Mouse (Mus musculus): ENCODE measurements around the gene Dnm3.
A peak's percentile ranks its signal among the peaks of the same experiment; 100 is the strongest.

Gene Dnm3

DNA sequence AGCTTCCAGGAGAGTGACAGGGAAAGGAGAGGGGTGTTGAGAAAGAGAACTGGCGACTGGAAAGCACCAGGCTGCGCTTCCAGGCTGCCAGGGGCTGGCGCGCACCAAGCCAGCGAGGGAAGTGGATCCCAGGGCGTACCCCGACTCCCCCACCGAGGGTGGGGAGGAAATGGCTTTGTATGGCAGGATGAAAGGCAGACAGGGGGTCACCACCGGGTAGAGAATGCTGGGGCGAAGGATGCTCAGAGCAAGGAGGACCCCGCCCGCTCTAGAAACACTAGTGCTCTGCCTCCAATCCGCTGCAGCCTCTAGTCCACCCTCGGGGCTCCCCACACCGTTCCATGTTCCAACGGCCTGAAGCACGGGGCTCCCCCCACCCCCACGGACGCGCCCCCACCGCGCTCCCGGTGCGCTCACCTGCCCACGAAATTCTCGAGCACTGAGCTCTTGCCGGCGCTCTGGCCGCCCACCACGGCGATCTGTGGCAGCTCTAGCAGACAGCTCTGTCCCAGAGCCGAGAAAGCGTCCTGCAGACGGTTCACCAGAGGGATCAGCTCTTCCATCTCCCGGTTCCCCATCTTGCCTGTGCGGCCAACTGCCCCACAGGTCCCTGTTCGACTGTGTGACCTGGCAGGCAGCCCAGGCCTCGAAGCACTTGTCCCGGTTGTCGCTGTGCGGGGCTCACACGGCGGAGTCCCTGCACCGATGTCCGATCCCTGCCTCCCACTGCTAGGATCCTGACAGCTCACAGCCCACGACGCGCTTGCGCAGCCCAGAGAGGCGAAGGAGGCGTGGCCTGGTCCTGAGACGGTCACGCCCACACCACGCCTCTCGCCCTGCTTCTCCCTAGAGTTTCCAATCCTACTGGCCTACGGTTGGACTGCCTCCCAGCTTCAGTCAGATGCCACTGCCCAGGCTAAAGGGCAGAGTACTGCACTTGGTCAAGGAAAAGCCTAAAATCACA is at the start of gene Dnm3:
TSS of gene Dnm3 (minus strand) at position 789 of the 964 bp plus-strand sequence.
- no peak for DNase-seq (ENCODE audit: extremely low read depth, low read depth, low spot score)

DNA sequence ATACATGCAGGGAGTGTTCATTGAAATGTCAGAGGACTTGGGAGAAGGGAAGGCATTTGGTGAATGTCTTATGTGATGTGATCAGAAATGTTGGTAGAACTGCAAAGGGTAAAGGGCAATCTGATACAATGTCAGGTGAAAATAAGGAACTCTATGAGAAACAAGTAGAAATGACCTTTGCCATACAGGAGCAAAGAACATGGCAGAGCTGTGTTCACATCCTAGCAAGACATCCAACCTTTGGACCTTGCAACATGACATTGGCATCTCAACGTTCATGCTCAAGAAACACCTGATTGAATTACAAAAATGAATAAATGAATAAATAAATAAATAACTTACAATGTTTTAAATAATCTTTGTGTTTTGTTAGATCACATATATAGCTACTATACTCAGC is 37.3 kb upstream of the Dnm3 start:
- DNase-seq (ENCODE audit: extremely low read depth, low read depth, low spot score) = no peak

DNA sequence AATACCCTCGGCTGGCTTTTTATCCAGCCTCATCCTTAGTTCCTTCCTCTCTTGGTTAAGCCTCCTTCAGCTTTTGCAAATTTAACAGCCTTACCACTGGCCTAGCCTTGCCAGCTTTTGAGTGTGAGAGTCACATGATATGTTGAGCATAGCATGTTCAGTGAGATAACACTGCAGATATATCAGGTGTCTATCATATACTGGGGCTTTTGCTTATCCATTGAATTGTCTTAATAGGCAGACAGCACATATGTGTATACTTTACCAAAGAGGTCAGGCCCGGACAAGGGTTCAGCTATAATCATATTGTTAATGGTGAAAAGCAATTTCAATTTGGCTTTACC is 32.2 kb upstream of the Dnm3 start:
- no peak for DNase-seq (ENCODE audit: extremely low read depth, low read depth, low spot score)

DNA sequence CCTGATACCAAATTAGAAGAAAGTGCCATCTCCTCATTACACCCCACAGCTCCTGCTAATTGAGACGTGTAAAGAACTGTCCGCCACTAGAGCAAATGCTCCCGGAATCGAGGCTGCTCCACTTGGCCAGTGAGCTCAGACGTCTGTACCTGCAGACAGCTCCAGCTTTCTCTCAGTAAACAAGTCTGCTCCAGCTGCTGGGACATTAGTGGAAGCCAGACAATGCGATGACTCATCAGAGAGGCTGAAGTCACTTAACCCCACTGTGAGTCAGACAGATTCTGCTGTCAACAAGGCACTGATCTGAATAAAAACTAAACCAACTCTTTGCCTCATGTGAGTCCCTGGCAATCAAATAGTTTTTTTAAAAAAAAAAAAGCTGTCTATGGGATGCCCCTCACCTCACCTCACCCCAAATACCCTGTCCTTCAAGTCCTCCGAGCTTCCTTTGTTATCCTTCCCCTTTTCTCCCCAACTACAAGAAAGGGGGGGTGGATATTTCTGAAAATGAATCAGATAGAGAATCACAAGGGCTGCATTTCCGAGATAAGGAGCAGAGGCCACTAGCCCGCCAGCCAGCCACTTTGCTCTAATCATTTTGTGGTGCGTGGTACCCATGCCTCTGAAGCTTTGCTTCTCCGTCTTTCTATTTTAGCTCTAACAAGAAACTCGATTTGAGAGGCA is 31.6 kb upstream of the Dnm3 start:
- DNase-seq (ENCODE audit: extremely low read depth, low read depth, low spot score) = peak; percentile 3

DNA sequence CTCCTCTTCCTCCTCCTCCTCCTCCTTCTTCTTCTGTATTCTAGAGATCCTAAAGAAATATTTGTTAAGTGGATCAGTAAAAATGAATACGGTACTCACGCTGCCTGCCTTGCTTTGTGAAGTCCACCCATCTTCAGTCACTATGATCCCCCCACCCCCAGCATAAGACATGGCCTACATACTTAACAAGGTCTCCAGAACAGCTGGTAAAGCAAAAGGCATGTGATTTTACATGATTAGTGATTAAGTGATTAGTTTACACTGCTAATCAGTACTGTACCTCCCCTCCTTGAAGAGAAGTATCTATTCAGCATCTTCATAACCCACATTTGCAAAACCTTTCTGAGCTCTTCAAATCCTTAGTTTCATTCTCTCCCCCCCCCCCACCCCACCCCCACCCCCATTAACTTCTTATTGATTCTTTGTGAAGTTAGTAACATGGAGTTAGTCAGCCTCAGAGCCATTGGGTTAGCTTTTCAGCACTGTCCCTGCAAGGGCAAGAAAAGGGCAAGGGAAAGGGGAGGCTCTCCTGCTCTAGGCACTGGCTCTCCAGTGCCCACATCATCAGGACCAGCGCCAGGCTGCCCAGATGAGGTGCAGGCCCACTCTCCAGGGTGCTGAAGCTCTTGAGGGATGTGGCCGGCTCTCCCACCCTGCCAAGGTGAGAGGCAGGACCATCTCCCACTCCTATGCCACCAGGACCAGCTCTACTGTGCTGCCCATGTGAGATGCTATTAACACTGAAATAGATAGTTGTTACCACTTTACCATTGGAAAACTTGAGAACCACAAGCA is 30.6 kb upstream of the Dnm3 start:
- DNase-seq (ENCODE audit: extremely low read depth, low read depth, low spot score) = no peak

DNA sequence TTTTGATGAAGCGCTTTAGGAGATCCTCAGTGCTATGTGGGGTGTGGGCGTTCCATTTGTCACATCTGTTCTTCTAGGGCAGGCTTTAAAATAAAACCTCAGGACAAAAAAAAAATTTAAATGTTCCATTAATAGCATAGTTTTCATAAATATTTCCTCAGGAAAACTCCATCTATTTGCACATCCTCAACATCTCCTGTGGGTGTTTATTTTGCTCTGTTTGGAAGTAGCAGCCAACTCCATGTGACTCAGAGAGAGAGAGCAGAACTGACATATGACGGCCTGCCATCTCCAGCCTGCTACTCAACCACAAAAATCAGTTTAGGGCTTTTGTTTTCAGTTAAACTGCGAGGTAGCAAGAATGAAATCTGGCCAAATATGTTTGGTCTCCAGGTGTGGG is 28.7 kb upstream of the Dnm3 start:
- DNase-seq (ENCODE audit: extremely low read depth, low read depth, low spot score) = no peak

DNA sequence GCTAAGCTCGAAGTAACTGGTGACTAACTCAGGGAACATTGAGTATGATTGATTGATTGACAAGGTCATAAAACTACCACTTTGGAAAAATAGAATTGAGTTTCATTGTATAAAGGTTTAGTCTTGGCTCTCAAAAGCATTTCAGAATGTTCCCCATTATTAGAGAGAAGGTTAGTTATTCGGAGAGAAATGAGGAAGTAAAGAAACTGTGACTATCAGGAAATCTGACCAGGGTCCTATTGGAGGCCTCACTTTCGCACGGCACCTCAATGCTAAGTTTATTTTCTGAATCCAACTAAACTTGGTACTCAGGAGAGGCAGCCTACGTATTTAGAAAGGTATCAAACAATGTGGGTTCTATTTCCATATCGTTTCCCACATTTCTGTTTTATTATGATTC is 27.8 kb upstream of the Dnm3 start:
- DNase-seq (ENCODE audit: extremely low read depth, low read depth, low spot score) = no peak

DNA sequence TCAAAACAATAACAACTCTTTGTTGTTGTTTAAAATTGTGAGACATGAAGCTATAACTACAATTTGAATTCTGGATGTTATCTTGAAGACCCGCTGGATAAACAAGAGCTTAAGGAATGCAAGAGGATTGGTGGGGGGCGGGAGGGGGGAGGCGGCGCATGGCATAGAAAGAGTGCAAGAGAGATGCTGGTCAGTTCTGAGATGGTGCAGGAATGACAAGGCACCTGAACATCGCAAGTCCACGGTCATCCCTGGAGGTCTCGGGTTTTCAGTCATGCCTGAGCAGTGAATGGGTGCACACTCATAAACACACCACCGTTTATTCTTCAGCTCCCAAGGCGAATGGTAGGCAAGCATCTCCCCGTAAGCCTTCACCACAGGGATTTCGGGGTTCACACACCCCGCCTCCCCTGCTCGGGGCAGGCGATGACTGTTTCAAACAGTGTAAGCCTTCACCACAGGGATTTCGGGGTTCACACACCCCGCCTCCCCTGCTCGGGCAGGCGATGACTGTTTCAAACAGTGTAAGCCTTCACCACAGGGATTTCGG is 1.2 kb downstream of the Dnm3 start:
- no peak for DNase-seq (ENCODE audit: extremely low read depth, low read depth, low spot score)

DNA sequence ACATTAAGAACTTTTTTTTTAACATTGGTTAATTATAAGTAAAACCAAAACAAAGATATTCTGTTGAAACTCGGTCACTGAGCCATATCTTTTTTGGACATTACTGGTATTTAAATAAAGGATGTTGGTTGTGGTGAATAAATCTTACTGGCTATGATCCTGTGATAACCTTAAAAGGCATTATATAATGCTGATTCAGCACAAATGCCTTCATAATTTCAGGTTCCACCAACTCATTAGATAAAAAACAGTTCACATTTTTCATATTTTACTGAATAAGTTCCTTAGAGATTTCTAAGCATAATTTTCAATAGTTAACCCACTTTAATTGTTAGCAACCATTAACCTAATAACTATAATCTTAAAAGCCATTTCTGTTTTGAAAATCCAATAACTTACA is 4.9 kb downstream of the Dnm3 start:
- DNase-seq (ENCODE audit: extremely low read depth, low read depth, low spot score) = no peak

DNA sequence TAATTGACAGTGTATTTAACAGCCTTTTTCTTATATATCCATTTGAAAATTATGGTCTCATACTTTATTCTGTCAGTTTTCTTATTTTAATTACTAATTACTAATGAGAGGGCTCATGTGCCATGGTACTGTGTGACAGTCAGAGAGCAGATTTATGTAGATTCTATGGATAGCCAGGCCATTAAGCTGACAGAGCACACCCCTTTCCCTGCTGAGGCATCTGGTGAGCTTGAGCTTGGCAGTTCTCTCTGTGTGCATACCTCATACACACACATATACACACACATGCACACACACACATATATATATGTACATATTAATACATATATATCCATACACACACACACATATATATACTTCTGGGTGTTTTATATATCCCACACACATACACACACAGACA is 6.7 kb downstream of the Dnm3 start:
- no peak for DNase-seq (ENCODE audit: extremely low read depth, low read depth, low spot score)

DNA sequence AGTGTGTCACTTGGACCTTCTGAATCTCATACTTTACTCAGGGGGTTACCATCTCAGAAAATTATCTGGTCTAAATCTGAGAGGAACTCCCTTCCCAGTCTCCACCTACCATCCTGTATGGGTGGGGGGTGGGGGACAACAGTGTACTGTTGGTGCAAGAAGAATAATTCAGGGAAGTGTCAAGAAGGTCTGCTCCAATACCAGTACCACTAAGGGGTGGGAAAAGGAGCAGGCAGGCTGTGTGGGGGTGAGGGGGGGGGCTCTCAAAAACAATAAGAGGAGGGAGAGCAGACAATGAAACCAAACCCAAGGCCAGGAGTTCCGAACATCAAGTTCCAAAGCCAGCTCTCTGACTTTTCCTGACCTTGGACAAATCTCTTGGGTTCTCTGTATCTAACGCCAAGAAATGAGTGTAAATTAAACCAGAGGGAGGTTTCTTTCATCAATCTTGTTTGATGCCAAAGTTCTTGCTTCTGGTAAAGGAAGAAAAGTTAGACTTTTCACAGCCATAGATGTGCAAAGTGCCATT is 8.0 kb downstream of the Dnm3 start:
- DNase-seq (ENCODE audit: extremely low read depth, low read depth, low spot score) = no peak

DNA sequence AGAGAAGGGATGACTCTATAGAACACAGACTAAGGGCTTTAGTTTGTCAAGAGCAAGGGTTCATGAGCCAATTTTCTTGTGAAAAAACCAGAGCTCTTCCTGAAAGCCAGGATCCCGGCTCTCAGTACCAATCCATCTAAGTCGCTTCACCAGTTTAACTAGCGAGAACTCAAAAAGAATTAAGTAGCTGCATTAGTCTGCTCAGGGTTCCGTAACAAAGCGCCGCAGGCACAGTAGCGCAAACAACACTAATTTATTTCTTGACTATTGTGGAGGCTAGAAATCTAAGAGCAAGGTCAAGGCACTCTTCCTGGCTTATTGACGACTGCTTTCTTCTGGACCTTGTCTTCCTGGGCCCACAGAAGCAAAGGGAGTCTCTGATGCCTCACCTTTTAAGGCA is 14.2 kb downstream of the Dnm3 start:
- no peak for DNase-seq (ENCODE audit: extremely low read depth, low read depth, low spot score)

DNA sequence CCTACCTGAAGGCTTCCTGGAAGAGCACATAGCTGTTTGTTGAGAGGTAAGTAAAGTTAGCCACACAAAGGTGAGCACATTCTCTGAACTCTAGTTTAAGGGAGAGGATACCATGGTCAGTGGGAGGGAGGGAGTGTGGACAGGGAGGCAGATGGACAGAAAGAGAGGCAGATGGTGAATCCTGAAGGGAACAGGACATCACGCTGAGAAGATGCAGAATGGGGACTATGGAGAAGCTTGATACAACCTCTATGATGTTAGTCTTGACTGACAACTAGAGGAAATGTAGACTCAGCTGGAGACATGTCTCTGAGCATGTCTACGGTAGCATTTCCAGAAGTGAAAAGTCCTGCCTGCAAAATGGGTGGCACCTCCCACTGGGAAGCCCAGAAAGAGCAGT is 19.1 kb downstream of the Dnm3 start:
- DNase-seq (ENCODE audit: extremely low read depth, low read depth, low spot score) = no peak

DNA sequence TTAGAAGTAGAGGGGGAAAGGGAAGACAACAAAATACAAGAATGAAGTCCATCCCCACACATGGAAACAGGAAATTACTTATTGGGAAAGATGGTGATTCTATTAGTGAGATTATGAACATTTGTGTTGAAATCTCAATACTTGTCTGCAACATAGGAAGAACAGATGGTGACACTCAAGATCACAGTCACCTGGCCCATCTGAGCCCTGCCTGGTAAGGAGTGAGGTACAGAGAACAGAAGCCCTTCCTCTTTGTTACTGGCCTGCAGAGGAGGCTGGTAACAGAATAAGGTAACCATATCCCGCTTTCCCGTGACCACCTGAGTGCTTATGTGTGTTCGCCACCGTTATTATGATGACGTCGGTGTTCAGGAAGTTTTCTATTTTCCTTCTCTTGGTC is 21.0 kb downstream of the Dnm3 start:
- DNase-seq (ENCODE audit: extremely low read depth, low read depth, low spot score) = no peak

DNA sequence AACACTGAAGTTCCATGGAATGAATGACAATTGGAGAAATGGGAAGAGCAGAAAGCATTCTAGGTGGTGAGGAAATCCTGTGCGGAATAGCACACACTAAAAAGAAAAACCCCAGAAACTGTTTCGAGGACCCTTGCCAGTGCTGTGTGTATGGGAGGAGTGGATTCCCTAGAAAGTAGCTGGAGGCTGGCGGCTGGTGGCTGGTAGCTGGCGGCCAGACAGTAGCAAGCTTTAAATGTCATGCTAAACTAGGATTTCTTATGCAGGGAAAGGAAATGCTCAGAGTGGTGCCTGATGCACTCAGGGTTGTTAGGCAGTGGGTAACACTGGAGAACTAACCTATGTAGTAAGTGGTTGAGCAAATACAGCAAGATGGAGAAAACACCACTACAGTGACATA is 21.4 kb downstream of the Dnm3 start:
- no peak for DNase-seq (ENCODE audit: extremely low read depth, low read depth, low spot score)

DNA sequence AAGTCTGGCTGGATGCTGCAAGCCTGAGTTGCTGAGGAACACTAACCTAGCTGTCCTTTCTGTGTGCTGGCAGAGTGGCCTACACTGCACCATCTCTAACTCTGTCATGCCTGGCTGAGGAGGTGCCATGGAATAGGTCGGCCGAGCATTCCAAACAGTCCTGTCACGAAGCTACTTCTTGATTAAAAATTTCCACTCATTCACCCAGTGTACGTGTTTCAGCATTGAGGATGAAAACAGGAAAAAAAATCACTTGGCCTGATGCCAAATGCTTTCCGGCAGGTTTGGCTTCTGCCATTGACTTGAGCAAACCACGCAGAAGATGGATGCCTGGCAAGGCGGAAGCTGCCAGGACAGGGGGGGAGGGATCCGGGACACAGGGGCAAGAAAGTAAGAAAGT is 24.3 kb downstream of the Dnm3 start:
- DNase-seq (ENCODE audit: extremely low read depth, low read depth, low spot score) = no peak

DNA sequence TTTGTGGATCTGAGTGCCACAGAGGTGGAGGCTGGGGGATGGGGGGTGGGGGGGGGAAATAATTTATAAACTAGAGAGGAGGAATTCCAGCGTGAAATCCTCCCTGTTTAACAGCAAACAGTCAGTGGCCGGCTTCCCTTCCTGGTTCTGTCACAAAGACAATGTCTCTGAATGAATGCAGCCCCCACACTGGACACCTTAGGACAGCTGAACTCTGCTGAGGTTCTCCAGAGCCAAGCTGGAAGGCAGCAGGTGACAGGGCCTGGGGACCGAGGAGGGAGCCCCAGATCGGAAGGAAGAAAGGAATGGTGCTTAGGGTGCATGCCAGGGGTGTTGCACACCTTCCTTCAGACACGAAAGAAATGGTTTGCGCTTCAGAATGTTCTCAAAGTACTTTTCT is 24.8 kb downstream of the Dnm3 start:
- no peak for DNase-seq (ENCODE audit: extremely low read depth, low read depth, low spot score)

DNA sequence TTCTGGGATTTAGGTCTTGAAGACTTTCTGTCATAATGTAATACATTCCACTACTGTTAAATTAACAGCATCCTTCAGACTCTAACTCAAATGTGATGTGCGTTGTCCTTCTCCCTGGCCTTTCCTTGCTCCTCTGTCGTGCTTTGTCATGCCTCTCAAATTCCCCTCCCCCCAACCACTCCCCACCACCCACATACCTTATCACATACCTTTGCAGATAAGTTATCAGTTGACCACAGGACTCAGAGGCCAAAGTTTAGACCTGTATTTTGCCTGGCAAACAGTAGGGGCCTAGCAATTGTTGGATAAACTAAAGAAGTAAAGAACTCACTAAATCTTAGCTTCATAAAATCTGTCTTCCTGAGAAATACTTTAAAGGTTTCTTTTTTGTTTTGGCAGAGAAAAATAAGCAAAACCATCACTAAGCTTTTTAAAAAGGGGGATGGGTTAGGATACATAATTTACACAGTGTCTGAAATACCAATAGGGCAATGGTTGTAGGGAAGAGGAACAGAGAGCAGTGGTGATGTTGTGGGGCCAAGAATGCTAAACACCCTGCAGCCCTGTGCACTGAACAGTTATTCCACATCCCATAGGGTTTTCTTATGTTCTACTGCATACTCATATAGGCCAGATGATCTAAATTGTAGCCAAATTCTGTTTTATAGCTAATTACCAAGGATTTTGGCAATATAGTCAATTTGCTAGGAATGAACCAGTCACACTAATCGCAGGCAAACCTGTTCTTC is 28.5 kb downstream of the Dnm3 start:
- no peak for DNase-seq (ENCODE audit: extremely low read depth, low read depth, low spot score)

DNA sequence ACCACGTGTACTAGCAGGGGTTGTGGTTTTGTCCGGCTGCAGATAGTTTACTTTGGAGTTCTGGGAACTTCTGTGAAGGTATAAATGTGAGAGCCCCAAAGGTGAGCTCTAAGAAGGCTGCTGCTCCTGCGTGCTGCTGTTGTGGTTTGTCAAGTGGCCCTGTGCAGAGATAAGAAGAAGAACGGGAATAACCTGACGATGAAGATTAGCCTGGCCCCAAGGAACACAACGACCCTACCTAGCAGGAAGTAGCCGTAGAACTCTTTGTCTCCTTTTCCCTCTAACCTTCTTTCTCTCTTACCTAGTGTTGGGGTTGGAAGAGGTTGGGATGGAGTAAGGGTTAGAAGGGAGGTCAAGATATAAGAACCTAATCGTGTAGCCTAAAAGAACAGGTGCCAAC is 33.0 kb downstream of the Dnm3 start:
- no peak for DNase-seq (ENCODE audit: extremely low read depth, low read depth, low spot score)

DNA sequence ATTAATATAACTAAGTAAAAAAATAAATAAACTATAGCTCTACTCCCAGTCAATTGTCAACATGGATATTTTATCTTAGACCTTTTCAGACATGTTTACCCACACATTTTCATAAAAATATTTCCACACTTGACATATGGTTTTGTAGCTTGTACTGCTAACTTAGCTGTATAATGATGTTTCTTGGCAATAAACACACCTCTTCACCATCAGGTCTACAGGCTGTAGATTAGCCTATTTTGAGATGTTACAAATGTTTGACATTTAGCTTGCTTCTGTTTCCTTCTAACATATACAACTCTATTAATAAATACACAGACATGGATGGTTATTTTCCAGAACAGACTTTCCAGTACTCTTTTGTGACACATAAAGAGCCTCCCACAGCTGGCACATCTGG is 38.3 kb downstream of the Dnm3 start:
- DNase-seq (ENCODE audit: extremely low read depth, low read depth, low spot score) = no peak

All from fat pad, adult 2 months (tissue).